8 mouse cellular contexts compared by ENCODE assay signal in the genomic region with DNA sequence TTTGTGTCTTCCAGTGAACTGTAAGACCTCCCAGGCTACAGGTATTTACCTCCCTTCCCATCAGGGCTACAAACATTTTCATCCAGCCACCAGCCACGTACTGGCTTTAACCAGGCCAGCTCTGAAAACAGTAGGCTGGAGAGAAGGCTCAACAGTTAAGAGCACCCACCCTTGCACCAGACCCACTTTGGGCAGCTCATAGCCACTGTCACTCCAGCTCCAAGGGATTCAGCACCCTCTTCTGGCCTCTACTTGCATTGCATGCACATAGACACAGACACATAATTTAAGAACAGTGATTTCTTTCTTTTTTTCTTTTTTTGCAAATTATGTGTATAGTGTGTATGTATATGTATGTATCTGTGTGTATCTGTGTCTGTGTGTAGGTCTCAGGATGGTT. TPM values are rescaled to one million over a fixed set of nuclear protein-coding genes. Genes with fewer than 3 reads are reported as not detected.
A peak's percentile ranks its signal among the peaks of the same experiment; 100 is the strongest.
DNase-seq lines count a peak whose midpoint lies in the region; TF ChIP-seq lines count a peak whose summit lies in the region.

No protein-coding gene starts in this region.

- H3K36me3 ChIP-seq in small intestine, adult 2 months (ENCODE audit: control insufficient read depth, insufficient read depth, low read length) = peaks cover 52% of the 10 kb centered on the region

- 68% methylated on average over 1 of the region's 1 CpGs for WGBS in small intestine, adult 2 months

- H3K4me3 ChIP-seq in small intestine, adult 2 months (ENCODE audit: low read depth, low read length) = no peak overlapping the region

- intact Hi-C loops in gastrocnemius, postnatal 14 days (cut with DNase I; ENCODE audit: low total_unique reads) = no loop called here

- H3K27me3 ChIP-seq in small intestine, adult 2 months (ENCODE audit: control insufficient read depth, insufficient read depth, low read length) = no peaks in the 10 kb centered on the region

- DNase-seq in gastrocnemius, postnatal 14 days = peak; percentile 15
- DNase-seq in gastrocnemius, postnatal 4 days (ENCODE audit: low spot score in 2 of 2) = no peak
- DNase-seq in right cerebral cortex, postnatal 10 days (ENCODE audit: low spot score in 2 of 2) = peak; percentile 40 to 43
- DNase-seq in right cerebral cortex, postnatal 25 days = no peak
- peak; percentile 45 to 59 for DNase-seq in adrenal gland, postnatal 36 days
- peak; percentile 42 to 81 for DNase-seq in kidney, postnatal 36 days
- no peak for DNase-seq in ovary, postnatal 10 days (ENCODE audit: low spot score)

- no peaks in the 10 kb centered on the region; the same call in 1 of the 2 replicates for H3K4me1 ChIP-seq in small intestine, adult 2 months (ENCODE audit: control insufficient read depth, insufficient read depth, insufficient read length, low read length)

- H3K27ac ChIP-seq in small intestine, adult 2 months (ENCODE audit: insufficient read depth, low read depth, low read length) = no peak overlapping the region

- TF ChIP-seq POLR2A in small intestine, adult 2 months (IDR thresholded peaks at IDR 0.05; ENCODE audit: low read depth, low read length) = no peak

- peak; percentile 64; the same call in 1 of the 2 replicates for TF ChIP-seq CTCF in small intestine, adult 2 months (IDR thresholded peaks at IDR 0.05; ENCODE audit: extremely low read depth, insufficient read length, insufficient replicate concordance, low read depth, low read length)

RNA-seq across cellular contexts. Expression of a gene that starts 5.7 kb away (rescaled TPM):
- total RNA-seq in gastrocnemius, postnatal 14 days (2021) = under 1 TPM; 0.38 to 0.88 TPM
- total RNA-seq in gastrocnemius, postnatal 4 days (2021) = 1 to 10 TPM; 1.4 to 2.5 TPM
- 10 to 100 TPM; 14.9 to 17.2 TPM for total RNA-seq in adrenal gland, postnatal 36 days (2021)
- polyA plus RNA-seq in small intestine, adult 2 months (2012; rRNA removed) = 7.2 and 53.4 TPM in 2 replicates

RNA-seq across cellular contexts. Expression of a gene that starts 20.6 kb away (rescaled TPM):
- not detected for total RNA-seq in gastrocnemius, postnatal 14 days (2021)
- total RNA-seq in gastrocnemius, postnatal 4 days (2021) = under 1 TPM; 0.52 to 0.71 TPM
- total RNA-seq in adrenal gland, postnatal 36 days (2021) = 1 to 10 TPM; 1.8 to 2.4 TPM
- polyA plus RNA-seq in small intestine, adult 2 months (2012; rRNA removed) = 88.2 and 139 TPM in 2 replicates

RNA-seq across cellular contexts. Expression of a gene that starts 39.5 kb away (rescaled TPM):
- 10 to 100 TPM; 26.3 to 30.7 TPM for total RNA-seq in gastrocnemius, postnatal 14 days (2021)
- 10 to 100 TPM; 34.5 to 34.6 TPM for total RNA-seq in gastrocnemius, postnatal 4 days (2021)
- total RNA-seq in adrenal gland, postnatal 36 days (2021) = 10 to 100 TPM; 41.4 to 45.7 TPM
- polyA plus RNA-seq in small intestine, adult 2 months (2012; rRNA removed) = 8.5 and 13.6 TPM in 2 replicates

RNA-seq across cellular contexts. Expression of a gene that starts 43.9 kb away (rescaled TPM):
- total RNA-seq in gastrocnemius, postnatal 14 days (2021) = not detected
- total RNA-seq in gastrocnemius, postnatal 4 days (2021) = not detected
- total RNA-seq in adrenal gland, postnatal 36 days (2021) = not detected
- 0.05 TPM in 1 of 2 replicates, not detected in the other for polyA plus RNA-seq in small intestine, adult 2 months (2012; rRNA removed)

RNA-seq across cellular contexts. Expression of a gene that starts 48.9 kb away (rescaled TPM):
- total RNA-seq in gastrocnemius, postnatal 14 days (2021) = not detected
- not detected for total RNA-seq in gastrocnemius, postnatal 4 days (2021)
- not detected for total RNA-seq in adrenal gland, postnatal 36 days (2021)
- polyA plus RNA-seq in small intestine, adult 2 months (2012; rRNA removed) = not detected in 2 replicates

Comparison
In these comparisons a context has a peak if more than half of its experiments do, and no peak if none do; other contexts are left out.
1. DNase-seq: peak in gastrocnemius, postnatal 14 days (single experiment), right cerebral cortex, postnatal 10 days (2 of 2), adrenal gland, postnatal 36 days (2 of 2) and kidney, postnatal 36 days (2 of 2); none in gastrocnemius, postnatal 4 days (0 of 2), right cerebral cortex, postnatal 25 days (single experiment) and ovary, postnatal 10 days (single experiment).
2. RNA of a gene that starts 5.7 kb away (total RNA-seq): 14.9 to 17.2 TPM in adrenal gland, postnatal 36 days; 1.4 to 2.5 TPM in gastrocnemius, postnatal 4 days and 0.38 to 0.88 TPM in gastrocnemius, postnatal 14 days; every median in the first group is over 4 times any median in the second.